Mouse (Mus musculus): ENCODE measurements at regions not wholly inside any gene's neighbourhood (a gene's known extent, or its start where the extent isn't known, plus 50 kb on each side); places are given as distances from the start of the nearest gene placed in this dataset.

- TF ChIP-seq EP300 (IDR thresholded peaks at IDR 0.05; ENCODE audit: insufficient read depth, low read depth, low read length) (no peak), POLR2A (IDR thresholded peaks at IDR 0.05; ENCODE audit: insufficient read depth, low read depth, low read length) (no peak), CTCF (IDR thresholded peaks at IDR 0.05) (no peak)
Measured at GRCm38 (mm10) chr5:119139816-119140215, 530.7 kb upstream of the Tbx3 start.

Data from heart, adult 2 months (tissue).